Mouse (Mus musculus) testis, postnatal 10 days (tissue): ENCODE results near the gene Fdx1l.

Experiments
- DNase-seq: peaks from one replicate; pipeline ENCODE4 v3.0.0; 2021; ENCODE audit warnings: low spot score

Fdx1l gene

GRCm38 (mm10) chr9:21028560-21029110 is 44.8 kb downstream of the Fdx1l start:
- no peak for DNase-seq

GRCm38 (mm10) chr9:21027774-21028290 is 45.6 kb downstream of the Fdx1l start:
- no peak for DNase-seq

- DNase-seq: no peak
Measured at GRCm38 (mm10) chr9:21026849-21027248, 46.6 kb downstream of the Fdx1l start.

DNA sequence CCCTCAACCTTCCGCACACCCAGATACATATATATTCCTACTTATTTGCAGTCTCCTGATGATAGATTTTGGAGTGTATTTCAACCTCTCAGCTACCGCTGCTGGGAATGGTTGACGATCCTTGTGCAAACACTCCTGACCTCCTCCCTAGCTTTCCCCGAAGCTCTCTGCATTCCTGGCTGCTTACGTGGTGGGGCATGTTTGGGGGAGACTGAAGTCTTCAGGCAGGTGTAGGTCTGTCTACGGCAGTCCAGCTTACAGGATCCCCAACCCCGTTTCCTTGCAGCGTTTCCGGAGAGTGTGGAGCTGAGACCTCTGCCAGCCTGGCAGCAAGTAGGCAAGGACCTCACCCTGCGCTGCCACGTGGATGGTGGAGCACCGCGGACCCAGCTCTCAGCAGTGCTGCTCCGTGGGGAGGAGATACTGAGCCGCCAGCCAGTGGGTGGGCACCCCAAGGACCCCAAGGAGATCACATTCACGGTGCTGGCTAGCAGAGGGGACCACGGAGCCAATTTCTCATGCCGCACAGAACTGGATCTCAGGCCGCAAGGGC is 48.1 kb downstream of the Fdx1l start:
- DNase-seq: no peak

- no peak for DNase-seq
Measured at GRCm38 (mm10) chr9:21022726-21023125, 50.7 kb downstream of the Fdx1l start.

GRCm38 (mm10) chr9:21022288-21022687 is 51.1 kb downstream of the Fdx1l start:
- no peak for DNase-seq

DNA sequence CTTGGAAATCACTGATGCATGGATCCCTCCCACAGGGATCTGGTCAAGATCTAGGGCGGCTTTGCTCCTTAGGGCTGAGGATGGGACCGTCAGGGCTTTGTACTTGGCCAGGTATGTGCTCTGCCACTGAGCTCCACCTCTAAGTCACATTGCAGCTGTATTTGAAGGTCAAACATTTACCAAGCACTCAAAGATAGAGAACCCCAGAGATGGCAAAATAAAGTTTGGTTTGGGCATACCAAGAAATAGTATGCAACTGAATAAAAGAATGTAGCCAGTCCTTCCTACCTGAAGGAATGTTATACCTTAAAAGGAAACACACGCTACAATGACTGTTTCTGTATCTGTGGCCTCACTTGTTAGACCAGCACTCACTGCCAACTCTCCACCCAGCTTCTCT is 52.1 kb downstream of the Fdx1l start:
- no peak for DNase-seq

- no peak for DNase-seq
Measured at GRCm38 (mm10) chr9:21018600-21018999, 54.8 kb downstream of the Fdx1l start.
